Mouse (Mus musculus) forebrain, embryonic 13.5 days (tissue): ENCODE results near the gene Trp53i13. TPM values are rescaled to one million over a fixed set of nuclear protein-coding genes. Genes with fewer than 3 reads are reported as not detected.
"Not testable (repeated sequence)": the region's sequence is repeated elsewhere in the genome, so short reads cannot be mapped to it uniquely, and the experiment has no call there.

Experiments
- ATAC-seq: fragments of 200-750 bp; cut with Nextera tagmentation; 2 replicates; pipeline ENCODE4 v1.8.0; 2017
- H3K27ac ChIP-seq: fragments of 300-500 bp; sonication (generic); 2 replicates; pipeline ENCODE4 v1.5.1; 2015; ENCODE audit warnings: inconsistent platforms, mild to moderate bottlenecking, moderate library complexity
- H3K27me3 ChIP-seq: fragments of 300-500 bp; sonication (generic); 2 replicates; pipeline ENCODE4 v1.6.1; 2015; ENCODE audit warnings: mild to moderate bottlenecking, inconsistent platforms
- H3K36me3 ChIP-seq: fragments of 300-500 bp; sonication (generic); 2 replicates; pipeline ENCODE4 v1.6.1; 2015; ENCODE audit warnings: mild to moderate bottlenecking, inconsistent platforms; ENCODE audit not compliant: poor library complexity, severe bottlenecking
- H3K4me1 ChIP-seq: fragments of 300-500 bp; sonication (generic); 2 replicates; pipeline ENCODE4 v1.6.1; 2015; ENCODE audit warnings: inconsistent platforms
- H3K4me2 ChIP-seq: fragments of 300-500 bp; sonication (generic); 2 replicates; pipeline ENCODE4 v1.6.1; 2015; ENCODE audit warnings: inconsistent platforms, mild to moderate bottlenecking, moderate library complexity
- H3K4me3 ChIP-seq: fragments of 300-500 bp; sonication (generic); 2 replicates; pipeline ENCODE4 v1.5.1; 2015; ENCODE audit warnings: mild to moderate bottlenecking, inconsistent platforms
- H3K9ac ChIP-seq: fragments of 300-500 bp; sonication (generic); 2 replicates; pipeline ENCODE4 v1.6.1; 2015; ENCODE audit warnings: mild to moderate bottlenecking, inconsistent platforms
- H3K9me3 ChIP-seq: fragments of 300-500 bp; sonication (generic); replicated peaks from 2 replicates; pipeline ENCODE4 v1.6.1; 2016; ENCODE audit warnings: inconsistent platforms
- WGBS: fragments of 180-500 bp; shearing (Covaris S2); methylation state at CpG from one replicate; pipeline ENCODE4 v1.1.7; 2015; 5-methylcytosine and 5-hydroxymethylcytosine counted together
- polyA plus RNA-seq: library from polyadenylated mRNA; unstranded; fragments of >200 nt; fragmentation: Nextera tagmentation; extraction: Ambion mirVana; gene quantifications from 2 replicates; pipeline ENCODE4 v1.2.1, GENCODE M21; 2015

Gene Trp53i13
- 19.7 and 20.9 TPM in 2 replicates for polyA plus RNA-seq

DNA sequence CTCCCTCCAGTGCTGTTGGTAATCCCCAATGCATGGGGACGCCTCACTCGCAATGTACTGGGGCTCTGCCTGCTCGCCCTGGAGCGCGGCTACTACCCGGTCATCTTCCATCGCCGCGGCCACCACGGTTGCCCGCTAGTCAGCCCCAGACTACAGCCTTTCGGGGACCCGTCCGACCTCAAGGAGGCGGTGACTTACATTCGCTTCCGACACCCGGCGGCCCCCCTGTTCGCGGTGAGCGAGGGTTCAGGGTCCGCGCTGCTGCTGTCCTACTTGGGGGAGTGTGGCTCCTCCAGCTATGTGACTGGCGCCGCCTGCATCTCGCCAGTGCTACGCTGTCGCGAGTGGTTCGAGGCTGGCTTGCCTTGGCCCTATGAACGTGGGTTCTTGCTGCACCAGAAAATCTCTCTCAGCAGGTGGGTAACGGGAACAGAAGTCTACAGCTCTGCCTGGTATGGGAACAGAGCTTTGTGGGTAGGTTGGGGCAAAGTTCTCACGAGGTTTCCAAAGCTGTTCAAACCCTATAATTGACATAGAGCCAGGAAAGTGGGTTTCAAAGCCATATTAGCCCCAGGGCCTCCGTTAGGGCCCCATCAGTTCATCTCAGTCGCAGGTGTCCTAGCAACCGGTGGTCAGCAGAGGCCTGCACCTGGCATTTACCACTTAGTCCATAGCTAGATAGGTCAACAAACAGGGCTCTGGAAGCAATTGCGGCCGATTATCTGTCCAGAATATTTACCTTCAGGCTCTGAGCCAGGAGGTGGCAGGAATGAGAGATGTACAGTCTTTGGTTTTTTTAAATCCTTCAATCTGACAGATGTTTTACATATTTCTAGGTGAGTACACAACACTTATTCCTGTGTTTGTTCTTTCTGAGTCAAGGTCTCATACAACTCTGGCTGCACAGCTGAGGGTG is at the start of gene Trp53i13:
Trp53i13 (minus strand) TSS at position 344 of the 916 bp plus-strand sequence.
- no peaks in the 10 kb centered on the region for H3K36me3 ChIP-seq
- peaks cover 29% of the 10 kb centered on the region for H3K27me3 ChIP-seq
- H3K27ac ChIP-seq, result no peak within 1 kb of the TSS
- no peaks in the 10 kb centered on the region for H3K9me3 ChIP-seq
- peak within 1 kb of the TSS; percentile 50 for H3K4me3 ChIP-seq
- H3K4me1 ChIP-seq, result peaks cover 57% of the 10 kb centered on the region
- 7% methylated on average over 39 of the region's 39 CpGs for WGBS
- peak within 1 kb of the TSS; percentile 95 for H3K4me2 ChIP-seq
- H3K9ac ChIP-seq, result peak within 1 kb of the TSS; percentile 66
- ATAC-seq, result peak; percentile 22; the same call in 1 of the 2 replicates

DNA sequence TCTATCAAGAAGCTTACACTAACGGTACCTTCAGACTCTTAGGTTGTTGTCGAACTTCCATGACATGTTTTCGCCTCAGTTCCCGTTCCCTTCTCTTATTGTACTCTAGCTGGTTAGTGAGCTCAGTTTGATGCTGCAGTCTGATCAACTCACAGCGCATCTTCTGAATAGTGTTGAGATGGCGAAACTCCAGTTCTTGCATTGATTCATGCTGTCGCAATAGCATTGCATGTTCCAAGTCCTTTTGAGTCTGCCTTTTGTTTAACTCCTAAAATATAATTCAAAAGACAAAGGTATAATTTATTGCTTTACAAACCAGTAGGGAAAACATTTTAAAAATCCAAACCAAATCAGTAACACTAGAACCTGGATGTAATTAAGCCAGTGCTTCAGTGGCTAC is 29.5 kb upstream of the Trp53i13 start:
- H3K4me3 ChIP-seq, result no peak overlapping the region
- no peaks in the 10 kb centered on the region for H3K27me3 ChIP-seq
- H3K27ac ChIP-seq, result no peak overlapping the region
- H3K9me3 ChIP-seq, result no peaks in the 10 kb centered on the region
- H3K4me1 ChIP-seq, result no peaks in the 10 kb centered on the region
- WGBS, result 93% methylated on average over 7 of the region's 7 CpGs
- H3K4me2 ChIP-seq, result no peak overlapping the region
- no peak overlapping the region for H3K9ac ChIP-seq
- ATAC-seq, result no peak
- peaks cover 86% of the 10 kb centered on the region for H3K36me3 ChIP-seq

DNA sequence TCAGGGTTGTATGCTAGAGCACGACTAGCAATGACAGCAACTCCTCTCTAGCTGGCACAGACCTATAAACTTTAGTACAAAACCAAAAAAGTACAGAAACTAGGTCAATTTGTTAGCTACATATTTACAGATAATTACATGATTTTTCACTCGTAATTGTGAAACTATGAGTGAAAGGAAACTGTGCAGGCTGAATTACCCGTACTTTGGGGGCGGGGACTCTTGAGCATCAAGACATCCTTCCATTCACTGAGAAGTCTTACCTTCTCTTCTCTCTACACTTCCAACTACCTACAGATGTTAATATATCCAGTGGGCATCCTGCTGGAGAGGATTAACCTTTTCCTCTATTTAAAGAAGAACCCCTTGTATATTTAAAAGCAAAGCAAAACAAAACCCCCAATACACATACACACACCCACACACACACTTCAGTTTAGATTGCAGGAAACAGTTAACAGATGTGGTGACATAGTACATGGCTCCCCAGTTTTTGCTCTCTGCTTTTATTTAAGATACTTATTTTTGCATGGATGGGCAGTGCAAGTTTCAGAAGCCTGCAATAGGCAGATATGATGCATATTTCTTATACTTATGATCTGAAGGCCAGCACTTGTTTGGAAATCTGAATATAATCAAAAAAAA is 16.5 kb upstream of the Trp53i13 start:
- WGBS, result 88% methylated on average over 4 of the region's 4 CpGs
- no peak overlapping the region for H3K4me2 ChIP-seq
- H3K27me3 ChIP-seq, result no peaks in the 10 kb centered on the region
- H3K4me1 ChIP-seq, result no peaks in the 10 kb centered on the region
- no peaks in the 10 kb centered on the region for H3K9me3 ChIP-seq
- no peak overlapping the region for H3K9ac ChIP-seq
- no peak overlapping the region for H3K27ac ChIP-seq
- H3K36me3 ChIP-seq, result peaks cover 25% of the 10 kb centered on the region
- no peak for ATAC-seq
- no peak overlapping the region for H3K4me3 ChIP-seq

DNA sequence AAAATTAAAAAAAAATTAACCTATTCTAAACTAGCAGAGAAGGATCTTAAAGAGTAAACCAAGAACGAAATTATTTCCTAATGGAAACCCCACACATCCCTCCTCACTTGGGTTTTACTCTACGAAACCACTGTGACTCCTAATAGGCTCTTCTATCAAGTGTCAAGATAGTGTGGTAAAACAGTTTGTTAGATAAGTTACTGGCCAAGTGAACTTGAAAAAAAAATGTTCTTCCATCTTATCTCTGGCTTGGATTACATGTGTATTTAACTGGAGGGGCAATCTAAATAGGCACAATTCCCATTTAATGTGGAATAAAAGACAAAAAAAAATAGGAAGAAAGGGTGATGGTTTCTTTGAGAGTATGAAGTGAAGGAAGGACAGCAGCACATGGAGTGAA is 15.1 kb upstream of the Trp53i13 start:
- Histone ChIP-seq H3K4me3 (no peak overlapping the region), H3K36me3 (peaks cover 16% of the 10 kb centered on the region), H3K9ac (no peak overlapping the region), H3K4me2 (no peak overlapping the region), H3K9me3 (no peaks in the 10 kb centered on the region), H3K27ac (no peak overlapping the region), H3K27me3 (no peaks in the 10 kb centered on the region), H3K4me1 (no peaks in the 10 kb centered on the region)
- ATAC-seq, result no peak
- WGBS, result 93% methylated on average over 2 of the region's 2 CpGs

DNA sequence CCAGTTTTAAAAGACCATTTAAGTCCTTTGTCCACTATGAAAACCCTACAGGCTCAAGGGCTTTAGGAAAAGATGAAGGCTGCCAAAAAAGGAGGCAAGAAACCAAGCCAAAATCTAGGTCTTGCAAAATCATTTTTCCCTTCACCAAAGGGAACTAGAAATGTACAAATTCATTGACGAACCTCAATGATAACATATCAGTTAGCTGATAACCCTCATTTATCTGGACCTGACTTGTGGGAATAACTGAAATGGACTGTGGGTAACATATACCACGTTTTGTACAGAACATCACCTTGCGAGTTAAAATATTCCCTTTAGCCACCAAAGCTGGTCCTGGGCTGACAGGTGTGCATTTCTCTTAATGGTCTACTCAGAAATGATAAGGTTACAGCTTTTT is 13.9 kb upstream of the Trp53i13 start:
- ATAC-seq, result no peak

DNA sequence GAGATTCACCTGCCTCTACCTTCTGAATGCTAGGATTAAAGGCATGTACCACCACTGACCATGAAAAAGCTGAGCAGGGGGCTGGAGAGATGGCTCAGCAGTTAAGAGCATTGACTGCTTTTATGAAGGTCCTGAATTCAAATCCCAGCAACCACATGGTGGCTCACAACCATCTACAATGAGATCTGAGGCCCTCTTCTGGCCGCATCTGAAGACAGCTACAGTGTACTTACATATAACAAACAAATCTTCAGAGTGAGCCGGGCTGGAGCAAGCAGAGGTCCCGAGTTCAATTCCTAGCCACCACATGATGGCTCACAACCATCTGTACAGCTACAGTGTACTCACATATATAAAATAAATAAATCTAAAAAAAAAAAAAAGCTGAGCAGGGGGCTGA is 12.6 kb upstream of the Trp53i13 start:
- not testable (repeated sequence) for H3K4me1 ChIP-seq, H3K27ac ChIP-seq, H3K4me3 ChIP-seq, H3K27me3 ChIP-seq, ATAC-seq, H3K4me2 ChIP-seq, H3K9ac ChIP-seq, H3K36me3 ChIP-seq, H3K9me3 ChIP-seq
- 90% methylated on average over 3 of the region's 3 CpGs for WGBS

More for the DNA sequence above, 13.9 kb upstream of the Trp53i13 start:
- Histone ChIP-seq H3K27ac (no peak overlapping the region), H3K36me3 (peaks cover 11% of the 10 kb centered on the region), H3K9me3 (no peaks in the 10 kb centered on the region), H3K4me3 (no peak overlapping the region), H3K9ac (no peak overlapping the region), H3K4me1 (no peaks in the 10 kb centered on the region), H3K27me3 (no peaks in the 10 kb centered on the region), H3K4me2 (no peak overlapping the region)
- 88% methylated on average over 3 of the region's 3 CpGs for WGBS

DNA sequence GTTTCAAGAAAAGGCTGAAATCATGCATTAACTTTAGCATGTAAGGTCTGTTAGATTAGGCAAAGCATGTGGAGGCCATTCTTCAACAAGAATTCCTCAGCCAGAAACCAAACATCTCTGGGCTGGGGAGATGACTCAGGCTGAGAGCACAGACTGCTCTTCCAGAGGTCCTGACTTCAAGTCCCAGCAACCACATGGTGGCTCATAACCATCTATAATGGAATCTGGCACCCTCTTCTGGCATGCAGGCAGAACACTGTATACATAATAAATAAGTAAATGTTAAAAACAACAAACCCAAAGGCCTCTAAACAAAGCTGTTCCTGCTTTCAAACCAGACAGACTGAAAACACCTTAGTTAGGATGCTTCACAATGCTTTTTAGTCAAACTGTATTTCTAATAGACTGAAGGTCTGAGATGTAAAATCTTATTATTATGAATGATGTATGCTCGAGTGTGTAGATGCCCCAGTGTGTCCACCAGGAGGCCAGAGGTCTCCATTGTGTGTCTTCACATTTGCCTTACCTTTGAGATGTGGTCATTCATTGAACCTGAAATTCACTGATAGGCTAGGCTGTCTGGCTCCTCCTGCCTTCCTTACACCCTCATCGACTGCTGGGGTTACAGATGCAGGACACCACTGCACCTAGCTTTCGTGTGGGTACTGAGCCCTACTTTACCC is 10.2 kb upstream of the Trp53i13 start:
- peaks cover 8% of the 10 kb centered on the region for H3K36me3 ChIP-seq
- H3K4me3 ChIP-seq, result no peak overlapping the region
- no peak overlapping the region for H3K4me2 ChIP-seq
- H3K4me1 ChIP-seq, result no peaks in the 10 kb centered on the region
- no peak overlapping the region for H3K9ac ChIP-seq
- 81% methylated on average over 3 of the region's 3 CpGs for WGBS
- H3K27me3 ChIP-seq, result no peaks in the 10 kb centered on the region
- H3K9me3 ChIP-seq, result no peaks in the 10 kb centered on the region
- ATAC-seq, result no peak
- H3K27ac ChIP-seq, result no peak overlapping the region

DNA sequence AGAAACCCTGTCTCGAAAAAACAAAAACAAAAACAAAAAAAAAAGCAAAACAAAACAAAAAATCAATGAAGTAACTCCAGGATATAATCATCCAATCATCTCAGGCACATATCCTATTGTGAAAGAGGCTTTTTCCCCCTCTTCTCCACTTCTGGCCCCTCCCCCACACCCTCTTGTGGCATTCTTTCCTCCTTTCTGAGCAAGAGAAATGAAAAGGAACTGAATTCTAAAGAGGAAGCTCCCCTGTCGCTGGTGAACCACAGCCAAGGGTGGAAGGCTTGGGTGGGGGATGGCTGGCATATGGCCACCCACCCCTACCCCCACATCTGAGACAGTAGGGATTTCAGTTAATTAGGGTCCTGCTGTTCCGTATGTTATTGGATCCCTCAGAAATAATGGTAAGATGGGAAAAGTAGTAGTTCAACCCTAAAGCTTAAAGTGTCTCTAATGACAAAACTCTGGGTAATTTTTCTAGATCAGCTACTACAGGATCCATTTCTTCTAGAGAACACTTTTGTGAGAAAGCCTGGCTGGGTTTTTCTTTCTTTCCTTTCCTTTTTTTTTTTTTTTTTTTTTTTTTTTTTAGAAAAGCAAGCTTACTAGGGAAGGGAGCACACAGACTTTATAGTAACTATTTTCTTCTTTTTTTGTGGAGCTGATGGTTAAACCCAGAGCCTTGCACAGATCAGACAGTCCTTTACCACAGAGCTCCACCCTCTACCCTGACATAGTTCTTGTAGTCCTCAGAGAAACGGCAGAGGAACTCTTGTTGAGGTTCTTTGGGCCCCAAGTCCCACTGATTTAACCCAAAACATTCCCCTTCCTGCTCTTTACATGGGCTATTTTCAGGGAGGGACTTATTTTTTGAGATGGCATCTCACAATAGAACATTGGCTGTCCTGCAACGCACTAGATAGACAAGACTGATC is 5.1 kb upstream of the Trp53i13 start:
- Histone ChIP-seq H3K27me3 (peaks cover 14% of the 10 kb centered on the region), H3K9ac (no peak overlapping the region), H3K4me2 (no peak overlapping the region), H3K36me3 (no peaks in the 10 kb centered on the region), H3K4me3 (no peak overlapping the region), H3K9me3 (no peaks in the 10 kb centered on the region), H3K4me1 (peaks cover 21% of the 10 kb centered on the region), H3K27ac (no peak overlapping the region)
- ATAC-seq, result no peak
- 43% methylated on average over 5 of the region's 5 CpGs for WGBS

DNA sequence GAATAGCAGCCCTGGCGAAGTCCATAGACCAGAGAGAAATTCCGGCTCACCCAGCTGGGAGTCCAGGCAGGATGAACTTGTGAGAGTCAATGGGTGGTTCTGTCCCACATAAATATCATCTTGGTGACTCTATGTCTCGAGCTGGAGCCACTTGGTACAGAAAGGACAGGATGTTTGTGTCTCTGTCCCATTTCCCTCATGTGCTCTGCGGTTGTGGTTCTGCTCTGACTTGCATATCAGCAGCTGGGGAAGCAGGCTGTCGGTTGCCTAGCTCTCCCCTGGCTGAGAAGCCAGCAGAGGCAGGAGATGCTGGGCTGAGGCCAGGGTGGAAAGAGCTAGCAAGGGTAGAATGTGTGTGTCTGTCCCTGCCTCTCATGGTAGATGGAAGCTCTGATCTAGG is 3.3 kb upstream of the Trp53i13 start, which contains the start of gene Gm10392:
Gm10392 (minus strand) TSS at position 156 of the 400 bp plus-strand sequence.
- Histone ChIP-seq H3K9me3 (no peaks in the 10 kb centered on the region), H3K4me2 (no peak within 1 kb of the TSS), H3K27ac (no peak within 1 kb of the TSS), H3K9ac (no peak within 1 kb of the TSS; the same call in 1 of the 2 replicates), H3K36me3 (no peaks in the 10 kb centered on the region), H3K4me1 (peaks cover 39% of the 10 kb centered on the region), H3K27me3 (peaks cover 28% of the 10 kb centered on the region), H3K4me3 (no peak within 1 kb of the TSS)
- ATAC-seq, result no peak
- WGBS, result 83% methylated on average over 5 of the region's 5 CpGs

DNA sequence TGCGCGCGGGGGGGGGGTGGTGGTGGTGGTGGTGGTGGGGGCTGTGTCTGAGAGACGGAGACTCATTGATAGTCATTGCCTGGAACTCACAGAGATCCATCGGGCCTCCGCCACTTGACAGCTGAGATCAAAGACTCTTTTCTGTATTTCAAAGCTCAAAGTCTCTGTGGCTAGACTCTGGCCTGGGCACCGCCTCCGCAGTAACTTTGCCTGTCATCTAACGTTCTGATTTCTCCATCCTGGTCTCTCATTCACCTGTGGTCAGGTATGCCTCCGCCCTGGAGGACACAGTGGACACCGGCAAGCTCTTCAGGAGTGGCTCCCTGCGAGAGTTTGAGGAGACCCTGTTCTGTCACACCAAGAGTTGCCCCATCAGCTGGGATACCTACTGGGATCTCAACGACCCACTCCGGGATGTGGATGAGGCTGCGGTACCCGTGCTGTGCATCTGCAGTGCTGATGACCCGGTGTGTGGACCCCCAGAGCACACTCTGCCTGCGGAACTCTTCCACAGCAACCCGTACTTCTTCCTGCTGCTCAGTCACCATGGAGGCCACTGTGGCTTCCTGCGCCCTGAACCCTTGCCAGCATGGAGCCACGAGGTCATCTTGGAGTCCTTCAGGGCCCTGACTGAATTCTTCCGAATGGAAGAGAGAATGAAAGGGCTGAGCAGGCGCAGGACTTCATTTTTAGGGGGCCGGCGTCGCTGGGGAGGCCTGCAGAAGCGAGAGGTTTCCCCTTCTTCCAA is 2.4 kb upstream of the Trp53i13 start:
- WGBS, result 80% methylated on average over 27 of the region's 27 CpGs
- Histone ChIP-seq H3K9me3 (no peaks in the 10 kb centered on the region), H3K9ac (no peak overlapping the region), H3K4me3 (no peak overlapping the region), H3K27me3 (peaks cover 29% of the 10 kb centered on the region), H3K36me3 (no peaks in the 10 kb centered on the region), H3K27ac (no peak overlapping the region), H3K4me2 (no peak overlapping the region), H3K4me1 (peaks cover 46% of the 10 kb centered on the region)
- no peak for ATAC-seq
